Mouse (Mus musculus): ENCODE data around the gene Prune1. TPM values are rescaled to one million over a fixed set of nuclear protein-coding genes. Genes with fewer than 3 reads are reported as not detected.

Gene Prune1
- polyA plus RNA-seq, 1 experiment: 22.2 TPM

DNA sequence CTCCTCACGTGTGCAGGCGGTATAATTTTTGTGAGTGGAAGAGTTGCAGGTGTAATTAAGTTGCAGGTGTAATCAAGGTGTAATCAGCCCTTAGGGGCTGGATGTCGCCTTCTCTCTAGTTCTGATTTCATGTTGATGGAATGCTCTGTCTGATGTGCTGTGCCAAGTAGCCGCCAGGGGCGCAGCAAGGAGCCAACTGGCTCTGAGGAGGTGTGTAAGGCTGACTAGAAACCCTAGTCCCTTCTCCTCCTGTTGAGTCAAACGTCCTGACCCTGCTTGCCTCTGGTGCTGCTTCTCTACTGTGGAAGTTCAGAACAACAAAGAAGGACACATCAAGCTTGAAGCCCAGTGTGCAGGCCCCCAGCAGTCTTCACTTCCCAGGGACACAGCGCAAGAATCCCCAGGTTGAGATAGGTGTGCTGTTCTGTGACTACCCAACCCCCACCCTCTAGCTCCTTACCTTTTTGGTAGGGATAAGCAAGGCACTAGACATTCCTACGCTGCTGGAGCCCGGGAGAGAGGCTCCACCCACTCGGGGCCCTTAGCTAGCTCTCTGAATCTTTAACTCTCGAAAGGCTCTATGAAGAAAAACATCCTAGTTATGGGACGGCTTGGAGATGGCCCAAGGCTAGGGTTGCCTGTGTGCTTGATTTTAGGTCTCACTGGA lies 35.7 kb upstream of the Prune1 start:
- Histone ChIP-seq H3K4me3 (ENCODE audit: insufficient read depth, low read length) (no peak overlapping the region), H3K4me1 (ENCODE audit: control insufficient read depth, insufficient read depth, low read length) (peaks cover 16% of the 10 kb centered on the region; the same call in 1 of the 2 replicates), H3K27ac (ENCODE audit: insufficient read depth, low read length) (0 out of 2 replicates have a peak overlapping the region, but pooled peaks have one; percentile 18)
- TF ChIP-seq POLR2A (IDR thresholded peaks at IDR 0.05; ENCODE audit: low read depth, low read length) (no peak), CTCF (IDR thresholded peaks at IDR 0.05; ENCODE audit: borderline replicate concordance, insufficient read depth, low read length) (peak; percentile 80; the same call in 1 of the 2 replicates)

DNA sequence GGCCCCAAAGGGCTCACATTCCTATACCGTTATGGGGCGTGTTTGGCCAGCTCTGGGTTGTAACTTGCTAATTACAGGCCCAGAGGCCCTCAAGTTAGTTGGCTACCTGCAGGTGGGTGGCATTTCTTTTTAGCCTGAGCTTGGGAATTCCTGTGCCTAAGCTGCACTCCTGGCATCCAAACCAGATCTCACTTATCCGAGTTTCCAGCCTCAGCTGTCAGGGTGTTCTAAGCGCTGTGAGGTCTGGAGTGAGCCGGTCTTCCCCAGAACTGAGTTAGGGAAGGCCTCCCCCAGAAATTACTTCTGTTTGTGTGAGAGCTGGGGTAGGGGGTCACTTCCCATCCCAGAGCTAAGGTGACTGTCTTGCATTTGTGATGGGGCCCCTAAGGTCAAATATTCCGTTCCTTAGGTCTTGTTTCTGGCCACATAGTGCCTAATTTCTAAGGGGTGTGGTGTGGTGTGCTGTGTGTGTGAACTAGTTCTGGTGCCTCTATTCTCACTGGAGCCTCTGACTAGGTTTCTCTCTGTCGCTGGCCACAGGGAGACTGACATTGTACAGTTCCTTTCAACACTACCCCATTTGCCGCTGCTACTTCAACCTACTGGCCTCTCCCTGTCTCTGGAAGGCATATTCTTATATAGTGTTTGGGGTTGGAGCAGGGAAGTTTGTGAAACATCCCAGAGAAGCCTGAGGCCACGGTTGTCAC lies 34.1 kb upstream of the Prune1 start:
- peak overlapping the region; percentile 65 for H3K27ac ChIP-seq (ENCODE audit: insufficient read depth, low read length)
- peak overlapping the region; percentile 85 for H3K4me3 ChIP-seq (ENCODE audit: insufficient read depth, low read length)
- H3K4me1 ChIP-seq (ENCODE audit: control insufficient read depth, insufficient read depth, low read length): peaks cover 17% of the 10 kb centered on the region; the same call in 1 of the 2 replicates
- TF ChIP-seq CTCF (IDR thresholded peaks at IDR 0.05; ENCODE audit: borderline replicate concordance, insufficient read depth, low read length): no peak
- no peak for TF ChIP-seq POLR2A (IDR thresholded peaks at IDR 0.05; ENCODE audit: low read depth, low read length)

- Histone ChIP-seq H3K27ac (ENCODE audit: insufficient read depth, low read length) (peak overlapping the region; percentile 65), H3K4me3 (ENCODE audit: insufficient read depth, low read length) (peak overlapping the region; percentile 85), H3K4me1 (ENCODE audit: control insufficient read depth, insufficient read depth, low read length) (peaks cover 17% of the 10 kb centered on the region; the same call in 1 of the 2 replicates)
- TF ChIP-seq POLR2A (IDR thresholded peaks at IDR 0.05; ENCODE audit: low read depth, low read length) (peak; percentile 53), CTCF (IDR thresholded peaks at IDR 0.05; ENCODE audit: borderline replicate concordance, insufficient read depth, low read length) (peak; percentile 7; the same call in 1 of the 2 replicates)
Observed at GRCm38 (mm10) chr3:95315094-95315843, 33.4 kb upstream of the Prune1 start.

GRCm38 (mm10) chr3:95314486-95315093 lies 32.7 kb upstream of the Prune1 start, which contains the start of gene Cers2:
Gene Cers2 (plus strand): TSS chr3:95314791.
- Histone ChIP-seq H3K4me3 (ENCODE audit: insufficient read depth, low read length) (peak within 1 kb of the TSS; percentile 85), H3K4me1 (ENCODE audit: control insufficient read depth, insufficient read depth, low read length) (peaks cover 17% of the 10 kb centered on the region; the same call in 1 of the 2 replicates), H3K27ac (ENCODE audit: insufficient read depth, low read length) (peak within 1 kb of the TSS; percentile 65)
- TF ChIP-seq POLR2A (IDR thresholded peaks at IDR 0.05; ENCODE audit: low read depth, low read length) (peak; percentile 30), CTCF (IDR thresholded peaks at IDR 0.05; ENCODE audit: borderline replicate concordance, insufficient read depth, low read length) (no peak)

- Histone ChIP-seq H3K4me1 (ENCODE audit: control insufficient read depth, insufficient read depth, low read length) (peaks cover 15% of the 10 kb centered on the region; the same call in 1 of the 2 replicates), H3K4me3 (ENCODE audit: insufficient read depth, low read length) (no peak overlapping the region), H3K27ac (ENCODE audit: insufficient read depth, low read length) (no peak overlapping the region; the same call in 1 of the 2 replicates)
- TF ChIP-seq CTCF (IDR thresholded peaks at IDR 0.05; ENCODE audit: borderline replicate concordance, insufficient read depth, low read length) (no peak), POLR2A (IDR thresholded peaks at IDR 0.05; ENCODE audit: low read depth, low read length) (no peak)
Observed at GRCm38 (mm10) chr3:95314075-95314474, 32.2 kb upstream of the Prune1 start.

DNA sequence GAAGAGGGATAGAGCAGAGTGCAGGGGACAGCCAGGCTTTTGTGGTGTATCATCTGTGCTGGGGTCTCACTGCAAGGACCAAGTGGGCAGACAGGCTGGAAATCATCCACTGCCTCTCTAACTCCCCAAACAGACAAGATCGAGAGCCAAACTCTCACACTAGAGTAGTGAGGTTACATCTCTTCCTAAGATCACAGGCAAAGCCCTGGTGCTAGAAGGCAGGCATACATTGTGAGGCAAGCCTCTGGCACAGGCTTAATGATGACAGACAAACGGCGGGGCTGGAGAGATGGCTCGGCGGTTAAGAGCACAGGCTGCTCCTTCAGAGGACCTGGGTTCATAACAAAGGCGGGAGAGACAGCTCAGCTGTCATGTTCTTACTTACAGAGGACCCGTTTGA lies 31.6 kb upstream of the Prune1 start:
- H3K4me3 ChIP-seq (ENCODE audit: insufficient read depth, low read length): no peak overlapping the region

GRCm38 (mm10) chr3:95312623-95313022 lies 30.7 kb upstream of the Prune1 start:
- Histone ChIP-seq H3K27ac (ENCODE audit: insufficient read depth, low read length) (no peak overlapping the region), H3K4me3 (ENCODE audit: insufficient read depth, low read length) (no peak overlapping the region), H3K4me1 (ENCODE audit: control insufficient read depth, insufficient read depth, low read length) (peaks cover 9% of the 10 kb centered on the region; the same call in 1 of the 2 replicates)
- no peak for TF ChIP-seq CTCF (IDR thresholded peaks at IDR 0.05; ENCODE audit: borderline replicate concordance, insufficient read depth, low read length)
- TF ChIP-seq POLR2A (IDR thresholded peaks at IDR 0.05; ENCODE audit: low read depth, low read length): peak; percentile 13; the same call in 1 of the 2 replicates

More for the DNA sequence above, 31.6 kb upstream of the Prune1 start:
- TF ChIP-seq CTCF (IDR thresholded peaks at IDR 0.05; ENCODE audit: borderline replicate concordance, insufficient read depth, low read length): no peak
- Histone ChIP-seq H3K27ac (ENCODE audit: insufficient read depth, low read length) (no peak overlapping the region), H3K4me1 (ENCODE audit: control insufficient read depth, insufficient read depth, low read length) (peaks cover 12% of the 10 kb centered on the region; the same call in 1 of the 2 replicates)

DNA sequence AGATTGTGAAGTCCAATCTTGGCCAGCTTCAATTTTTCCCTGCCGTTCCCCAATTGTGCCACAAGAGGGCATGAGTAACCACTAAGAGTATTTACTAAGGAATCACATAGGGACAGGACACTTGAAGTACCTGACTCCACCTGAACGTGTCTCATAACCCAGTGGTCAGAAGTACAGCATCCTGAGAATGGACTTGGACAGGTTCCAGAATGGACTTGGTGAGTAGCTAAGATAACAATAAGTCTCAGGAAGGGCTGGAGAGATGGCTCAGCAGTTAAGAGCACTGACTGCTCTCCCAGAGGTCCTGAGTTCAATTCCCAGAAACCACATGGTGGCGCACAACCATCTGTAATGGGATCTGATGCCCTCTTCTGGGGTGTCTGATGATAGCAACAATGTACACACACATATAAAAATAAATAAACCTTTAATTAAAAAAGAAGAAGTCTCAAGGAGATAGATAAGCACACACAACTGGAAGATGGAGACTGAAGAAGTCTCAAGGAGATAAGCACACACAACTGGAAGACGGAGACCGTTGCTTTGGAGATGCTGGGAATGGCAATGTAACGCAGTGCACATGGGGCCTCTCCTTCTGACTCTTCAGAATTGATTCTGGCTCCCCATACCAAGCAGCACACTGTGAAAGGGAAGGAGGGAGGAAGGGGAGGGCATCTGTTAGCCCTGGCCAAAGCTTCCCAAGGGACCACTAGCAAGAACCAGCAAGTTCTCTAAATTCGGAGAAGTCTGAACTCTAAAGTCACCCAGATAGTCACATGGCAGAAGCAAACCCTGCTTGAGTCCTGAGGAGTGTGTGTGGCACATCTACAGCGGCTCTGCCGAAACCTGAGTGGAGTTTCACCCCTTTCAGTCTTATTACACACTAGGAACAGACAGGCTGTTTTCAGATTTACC lies 29.3 kb upstream of the Prune1 start:
- Histone ChIP-seq H3K4me1 (ENCODE audit: control insufficient read depth, insufficient read depth, low read length) (0 out of 2 replicates have a peak, but pooled peaks cover 5% of the 10 kb centered on the region), H3K27ac (ENCODE audit: insufficient read depth, low read length) (no peak overlapping the region), H3K4me3 (ENCODE audit: insufficient read depth, low read length) (no peak overlapping the region)
- TF ChIP-seq CTCF (IDR thresholded peaks at IDR 0.05; ENCODE audit: borderline replicate concordance, insufficient read depth, low read length) (no peak), POLR2A (IDR thresholded peaks at IDR 0.05; ENCODE audit: low read depth, low read length) (no peak)
